Mouse (Mus musculus) embryo, embryonic 10 days (tissue): Measurements from ENCODE around the gene Corin.

Source experiments
- DNase-seq: peaks from one replicate; pipeline ENCODE4 v3.0.0-alpha.2; 2015; ENCODE audit warnings: low spot score

Corin gene

DNA sequence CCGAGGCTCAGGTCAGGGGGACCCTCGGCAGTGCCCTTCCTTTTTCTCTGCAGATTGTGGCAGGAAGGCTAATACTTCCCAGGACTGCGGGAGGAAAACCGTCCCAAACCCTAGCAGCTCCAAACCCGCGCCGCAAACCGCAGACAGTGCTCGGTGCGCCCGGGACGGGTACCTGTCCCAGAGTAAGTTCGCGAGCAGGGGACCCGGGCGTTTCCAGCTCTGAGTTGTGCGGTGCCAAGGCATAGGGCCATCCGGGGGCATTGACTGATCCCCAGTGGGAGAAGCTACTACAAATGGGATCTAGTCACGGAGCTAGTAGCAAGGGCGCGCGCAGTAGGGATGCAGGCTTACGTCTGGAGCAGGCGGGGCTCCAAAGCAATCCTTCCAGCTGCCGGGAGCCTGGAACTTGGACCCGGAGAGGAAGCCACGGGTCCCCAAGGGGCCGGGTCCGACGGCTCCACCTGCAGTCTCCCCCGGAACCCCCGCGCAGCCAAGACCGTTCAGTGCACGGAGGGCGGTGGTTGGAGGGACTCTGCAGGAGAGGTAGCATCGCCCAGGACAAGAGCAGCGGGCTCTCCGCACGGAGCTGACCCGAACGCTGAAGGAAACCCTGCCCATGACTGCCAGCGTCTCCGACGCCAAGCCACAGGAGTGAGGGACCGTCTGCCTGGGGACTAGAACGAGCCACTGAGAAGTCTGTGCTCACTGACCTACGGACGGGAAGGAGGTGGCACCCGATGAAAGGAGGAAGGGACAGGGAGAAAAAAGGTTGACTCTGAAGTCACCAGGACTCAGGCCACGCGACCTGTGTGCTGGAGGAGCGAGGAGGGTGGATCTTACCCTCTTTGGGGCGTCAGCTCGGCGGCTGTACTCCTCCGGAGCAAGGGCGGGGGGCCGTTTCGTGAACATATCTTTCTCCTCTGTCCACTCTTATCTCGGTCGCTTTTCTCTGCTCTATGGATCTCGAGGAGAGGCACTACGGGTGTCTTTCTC, at the start of gene Corin:
Gene Corin (minus strand): TSS at position 943 of the 993 bp plus-strand sequence.
- peak; percentile 40 for DNase-seq

DNA sequence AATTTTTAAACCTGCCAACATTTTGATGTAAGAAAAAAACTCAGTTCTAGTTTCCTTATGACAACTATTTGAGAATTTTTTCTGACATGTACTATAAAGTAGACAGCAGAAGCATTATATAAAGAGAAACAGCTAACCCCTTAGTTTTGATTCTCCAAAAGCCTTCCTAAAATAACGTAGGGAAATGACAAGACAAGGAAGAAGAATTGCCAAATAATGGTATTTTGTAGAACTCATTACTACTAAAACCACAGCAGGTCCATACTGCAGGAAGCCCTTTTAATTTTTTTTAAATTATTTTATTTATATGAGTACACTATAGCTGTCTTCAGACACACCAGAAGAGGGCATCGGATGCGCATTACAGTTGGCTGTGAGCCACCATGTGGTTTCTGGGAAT, 46.9 kb upstream of the Corin start:
- no peak for DNase-seq

DNA sequence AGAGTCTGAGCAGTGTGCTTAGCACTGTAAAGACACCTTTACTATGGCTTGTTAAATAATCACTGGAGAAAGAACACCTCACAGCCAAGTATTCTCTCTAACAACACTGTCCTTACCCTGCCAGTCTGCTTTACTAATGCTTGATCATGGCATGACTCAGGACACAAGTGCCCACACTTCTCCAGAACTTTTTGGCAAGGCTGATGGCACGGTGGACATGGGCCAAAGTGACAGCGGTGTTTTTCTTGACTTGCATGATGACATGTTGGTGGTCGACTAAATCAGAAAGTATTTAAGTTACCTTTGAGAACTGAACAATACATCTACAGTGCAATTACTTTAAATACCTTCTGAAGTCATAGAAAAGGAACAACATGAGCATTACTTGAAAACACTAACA, 24.6 kb upstream of the Corin start:
- DNase-seq = no peak

DNA sequence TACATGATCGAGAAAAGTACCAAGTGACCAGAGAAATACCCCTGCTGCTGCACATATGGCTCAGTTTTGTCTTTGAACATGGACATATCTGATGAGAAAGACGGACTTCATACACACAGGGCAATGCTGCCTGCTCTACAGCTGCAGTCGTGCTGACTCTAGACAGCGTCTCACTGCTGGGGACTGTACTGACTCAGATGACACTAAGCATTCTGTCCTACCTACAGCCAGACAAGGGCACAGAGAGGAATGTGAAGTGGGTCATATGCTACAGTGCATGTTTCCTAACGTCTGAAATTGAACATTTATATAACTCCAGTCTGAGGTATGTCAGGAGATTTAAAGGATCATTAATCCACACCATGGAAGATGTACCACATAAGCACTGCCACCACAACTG, 9.5 kb upstream of the Corin start:
- no peak for DNase-seq

DNA sequence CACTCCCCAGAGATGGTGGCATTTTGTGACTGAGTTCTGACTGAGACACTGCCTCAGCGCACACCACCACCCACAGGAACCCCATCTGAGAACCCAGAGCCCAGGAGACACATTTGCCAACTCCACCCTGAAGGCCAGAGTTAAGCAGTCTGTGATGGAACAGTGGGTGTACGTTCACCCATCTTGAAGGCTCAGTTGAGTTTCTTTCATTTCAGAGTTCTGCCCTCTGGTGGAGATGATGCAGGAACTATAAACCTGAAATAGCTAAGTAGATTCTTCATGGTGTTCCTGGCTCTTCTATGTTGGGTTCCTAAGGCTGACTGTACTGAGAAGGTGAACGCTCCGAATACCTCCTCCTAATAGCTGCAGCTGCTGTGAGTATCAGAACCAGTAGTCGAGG, 1.5 kb upstream of the Corin start:
- peak; percentile 63 for DNase-seq

DNA sequence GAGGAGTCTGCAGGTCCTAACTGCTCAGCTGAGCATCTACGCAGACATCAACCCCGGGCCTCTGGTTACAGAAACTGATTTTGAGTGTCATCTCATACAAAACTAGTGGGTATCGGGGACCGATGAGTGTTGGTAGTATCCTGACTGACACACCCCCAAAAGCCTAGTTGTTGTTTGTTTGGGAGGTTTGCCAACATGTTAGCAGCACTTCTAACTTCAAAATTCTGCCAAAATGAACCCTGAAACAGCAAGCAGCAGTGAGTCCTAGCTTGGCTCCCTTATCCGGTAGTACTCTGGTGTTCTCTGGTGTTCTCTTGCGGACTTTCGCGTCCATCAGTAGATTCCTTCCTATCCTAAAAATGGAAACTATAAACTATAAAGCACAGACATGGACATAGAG, 1.5 kb downstream of the Corin start:
- DNase-seq = no peak

DNA sequence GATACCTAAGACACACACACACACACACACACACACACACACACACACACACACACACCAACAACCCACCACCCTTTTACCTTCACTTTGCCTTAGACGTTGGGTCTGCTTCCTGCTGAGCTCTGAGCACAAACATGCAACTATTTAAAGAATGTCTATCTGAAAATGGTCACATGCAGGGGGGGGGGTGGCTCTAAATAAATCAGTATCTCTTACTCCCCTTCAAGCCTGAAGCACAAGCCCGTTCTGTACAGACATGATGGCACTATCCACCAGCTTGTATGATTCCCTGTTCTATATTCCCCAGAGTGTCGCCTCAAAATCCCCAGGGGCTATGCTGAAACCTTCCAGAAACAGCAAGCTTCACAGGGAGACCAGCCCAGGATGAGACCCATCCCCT, 2.5 kb downstream of the Corin start:
- no peak for DNase-seq

DNA sequence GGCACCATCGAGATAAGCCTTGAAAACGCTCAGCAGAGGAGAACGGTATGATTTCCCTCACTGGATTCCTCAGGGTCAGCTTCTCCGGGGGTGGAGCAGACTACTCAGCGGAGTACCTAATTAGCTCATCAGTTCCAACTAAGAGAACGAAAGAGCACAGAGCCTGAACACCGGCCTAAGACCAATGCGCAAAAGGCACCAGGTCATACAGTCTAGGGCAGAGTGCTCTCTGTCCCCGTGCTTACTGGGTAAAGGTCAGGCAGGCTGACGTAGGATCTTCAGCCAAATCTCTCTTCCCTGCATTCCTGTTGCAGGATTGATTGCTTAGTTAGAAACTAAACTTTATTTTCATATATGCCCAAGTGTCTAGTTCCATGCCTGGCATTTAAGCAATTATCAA, 6.0 kb downstream of the Corin start:
- no peak for DNase-seq

DNA sequence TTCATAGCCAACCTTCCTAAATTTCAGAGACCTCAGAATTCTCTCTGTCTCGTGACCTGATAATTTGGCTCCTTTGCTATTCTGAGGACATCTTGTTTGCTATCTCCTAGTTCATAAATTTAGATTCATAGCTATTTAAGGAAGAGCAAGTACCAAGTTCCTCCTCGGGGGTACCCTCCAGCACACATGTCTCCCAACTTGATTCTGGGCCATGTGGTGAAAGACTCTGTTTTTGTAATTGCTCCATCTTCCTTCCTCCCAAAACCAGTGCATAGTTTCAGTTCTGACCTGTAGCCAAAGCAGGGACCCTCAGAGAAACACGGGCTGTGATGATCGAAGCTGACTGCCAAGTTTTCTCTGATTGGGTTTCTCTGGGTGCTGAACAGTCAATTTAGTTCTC, 7.5 kb downstream of the Corin start:
- no peak for DNase-seq

DNA sequence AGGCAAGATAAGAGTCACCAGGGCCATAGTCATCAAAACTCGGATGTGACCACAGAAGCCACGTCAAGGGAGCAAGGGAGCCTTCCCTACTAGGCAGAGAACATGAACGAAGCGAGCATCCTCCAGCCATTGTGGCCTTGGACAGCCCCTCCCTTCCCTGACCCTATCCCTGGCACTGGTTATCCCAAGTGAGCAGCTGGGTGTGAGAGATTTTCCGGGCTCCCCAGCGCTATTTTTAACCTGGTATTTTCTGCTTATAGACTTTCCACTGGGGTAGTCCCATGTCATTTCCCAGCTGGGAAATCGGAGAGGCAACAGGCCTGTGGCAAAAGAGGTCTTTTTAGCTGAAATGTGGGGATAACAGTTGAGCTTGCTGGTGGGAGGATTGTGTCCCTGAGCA, 10.4 kb downstream of the Corin start:
- DNase-seq = no peak

DNA sequence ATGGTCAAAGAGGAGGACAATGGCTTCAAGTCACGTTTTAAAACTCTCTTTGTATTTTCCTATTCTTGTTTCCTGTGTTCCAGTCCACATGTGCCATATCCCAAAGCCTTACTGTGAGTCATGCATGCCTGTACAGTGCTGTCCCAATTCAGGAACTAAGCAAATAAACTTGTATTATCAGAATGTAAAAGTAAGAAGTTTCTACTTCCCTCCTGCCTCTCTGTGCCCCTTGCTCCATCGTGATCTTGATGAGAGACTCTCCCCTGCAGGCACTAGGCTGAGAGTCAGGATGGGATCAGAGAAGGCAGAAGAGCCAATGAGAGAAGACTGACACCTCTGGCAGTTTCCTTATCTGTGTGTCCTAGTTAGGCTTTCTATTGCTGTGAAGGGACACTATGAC, 13.0 kb downstream of the Corin start:
- DNase-seq = no peak

DNA sequence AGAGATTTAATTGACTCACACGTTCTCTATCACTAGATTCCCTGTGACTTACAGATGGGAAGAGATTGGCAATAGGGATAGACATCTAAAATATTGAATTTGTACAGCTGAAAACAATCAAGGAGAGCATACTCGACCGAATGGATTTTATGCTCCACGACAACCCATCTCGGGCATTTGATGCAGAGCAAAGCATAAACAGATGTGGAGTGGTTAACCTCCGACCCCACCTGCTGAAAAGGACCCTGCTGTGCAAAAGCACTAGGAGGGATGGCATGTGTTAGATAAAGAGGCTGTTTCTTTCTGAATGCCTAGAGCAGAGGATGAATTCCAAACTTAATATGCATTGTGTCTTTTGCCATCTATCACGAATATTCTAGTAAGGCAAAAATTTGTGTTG, 23.8 kb downstream of the Corin start:
- peak; percentile 78 for DNase-seq

DNA sequence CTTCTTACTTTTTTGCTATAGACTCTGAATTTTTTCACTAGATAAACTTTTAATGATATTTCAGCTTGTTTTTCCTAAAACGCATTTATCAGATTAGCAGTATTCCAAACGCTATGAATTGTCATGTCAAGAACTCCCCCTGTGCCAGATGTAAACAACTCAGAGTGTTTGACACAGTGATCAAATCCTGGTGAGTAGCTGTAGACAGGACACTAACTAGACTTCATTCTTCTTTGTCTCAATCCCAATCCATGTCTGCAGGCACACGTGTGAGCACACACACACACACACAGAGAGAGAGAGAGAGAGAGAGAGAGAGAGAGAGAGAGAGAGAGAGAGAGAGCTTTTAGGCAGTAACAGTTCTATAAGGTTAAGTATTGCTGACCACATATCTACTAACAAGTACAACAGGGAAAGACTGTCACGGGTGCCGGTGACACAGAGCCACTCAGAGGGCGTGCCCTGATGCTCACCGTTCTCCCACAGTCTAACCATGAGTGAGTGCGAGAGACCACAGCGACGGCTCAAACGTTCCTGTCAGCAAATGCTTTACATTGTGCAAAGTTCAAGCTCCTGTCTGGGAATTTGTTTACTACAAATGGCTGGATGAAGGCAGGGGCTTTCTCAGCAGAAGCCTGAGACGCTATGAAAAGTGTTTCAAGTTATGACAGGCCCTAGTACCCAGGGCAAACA, 31.8 kb downstream of the Corin start:
- DNase-seq = no peak

DNA sequence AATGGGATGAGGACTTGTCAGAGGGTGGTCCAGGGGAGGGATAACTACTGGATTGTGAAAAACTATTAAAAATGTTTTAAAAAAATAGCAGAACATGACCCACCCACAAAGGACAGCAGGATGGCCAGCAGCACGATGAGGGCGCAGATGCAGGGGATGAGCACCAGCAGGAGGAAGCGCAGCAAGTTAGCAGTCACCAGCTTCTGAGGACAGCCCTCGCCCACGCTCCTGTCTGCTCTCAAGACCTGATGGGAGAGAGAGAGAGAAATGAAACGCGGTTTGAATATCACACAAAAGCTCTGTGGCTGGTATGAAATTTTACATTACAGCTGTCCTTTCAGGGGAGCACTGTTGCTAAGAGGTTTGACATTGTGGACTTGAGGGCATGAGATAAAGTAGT, 32.5 kb downstream of the Corin start:
- DNase-seq = no peak

DNA sequence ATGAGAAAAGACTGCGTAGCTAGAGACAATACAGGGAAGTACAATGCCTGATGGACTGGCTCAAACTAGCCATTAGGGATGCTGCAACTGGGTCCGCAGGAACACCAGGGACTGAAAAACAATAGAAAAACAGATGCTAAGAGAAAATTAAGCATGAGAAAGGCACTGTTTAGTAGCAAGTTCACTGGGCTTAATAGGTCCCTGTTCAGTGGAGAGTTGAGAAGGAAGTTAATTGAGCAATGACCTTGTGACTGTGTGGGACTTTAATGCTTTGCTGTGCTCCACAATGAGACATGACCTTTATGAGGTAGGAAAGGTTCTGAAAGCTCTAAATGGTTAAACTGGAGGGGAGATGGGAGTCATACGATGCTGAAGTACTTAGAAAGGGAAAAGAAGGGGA, 39.3 kb downstream of the Corin start:
- DNase-seq = no peak

DNA sequence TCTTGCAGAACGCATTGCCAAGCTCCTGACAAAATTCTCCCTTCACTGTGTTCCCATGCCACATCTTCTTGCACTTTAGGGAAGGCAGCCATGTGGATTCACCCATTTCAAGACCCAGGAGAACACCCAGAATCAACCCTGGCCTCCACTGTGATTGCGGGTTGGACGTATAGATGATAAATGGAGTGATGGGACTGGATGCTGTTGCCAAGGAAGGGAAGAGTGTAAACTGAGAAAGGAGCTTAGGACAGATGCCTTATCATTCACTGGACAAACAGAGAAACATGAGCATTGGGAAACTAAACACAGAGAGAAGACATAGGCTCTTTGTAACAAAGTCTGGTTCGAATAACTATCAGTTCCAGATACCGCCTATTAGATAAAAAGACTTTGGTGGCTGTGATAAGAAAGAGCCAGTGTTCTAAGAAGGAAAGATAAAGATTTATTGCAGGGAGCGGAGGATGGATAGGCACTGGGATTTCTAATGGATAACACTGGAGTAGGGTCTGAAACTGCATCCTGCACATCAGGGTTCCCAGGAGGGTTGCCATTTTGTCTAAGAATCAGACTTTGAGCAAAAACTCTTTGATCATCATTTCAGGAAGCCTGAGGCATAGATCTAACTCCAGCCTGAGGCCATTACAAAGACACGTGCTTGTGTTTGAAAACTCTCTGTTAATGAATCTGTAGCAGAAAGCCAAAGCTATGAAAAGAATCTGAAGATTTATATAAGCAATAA, 44.7 kb downstream of the Corin start:
- DNase-seq = no peak

DNA sequence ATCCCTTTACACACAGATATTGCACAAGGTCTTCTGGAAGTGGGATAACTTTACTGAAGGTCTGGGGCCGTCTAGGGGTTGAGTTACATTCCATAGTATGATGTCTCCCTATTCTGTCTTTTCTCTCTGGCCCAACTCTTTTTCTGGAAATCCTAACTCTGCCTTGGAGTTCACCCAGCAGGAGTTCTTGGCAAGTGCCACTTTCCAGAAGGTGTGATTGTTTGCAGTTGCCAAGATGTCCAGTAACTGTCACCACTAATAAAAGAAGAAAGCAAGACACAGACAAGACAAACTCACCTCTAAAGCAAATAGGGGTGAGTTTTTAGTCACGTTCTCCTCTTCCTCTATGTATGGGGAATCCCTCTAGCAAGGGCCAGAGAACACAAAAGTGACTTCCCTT, 50.6 kb downstream of the Corin start:
- DNase-seq = no peak

DNA sequence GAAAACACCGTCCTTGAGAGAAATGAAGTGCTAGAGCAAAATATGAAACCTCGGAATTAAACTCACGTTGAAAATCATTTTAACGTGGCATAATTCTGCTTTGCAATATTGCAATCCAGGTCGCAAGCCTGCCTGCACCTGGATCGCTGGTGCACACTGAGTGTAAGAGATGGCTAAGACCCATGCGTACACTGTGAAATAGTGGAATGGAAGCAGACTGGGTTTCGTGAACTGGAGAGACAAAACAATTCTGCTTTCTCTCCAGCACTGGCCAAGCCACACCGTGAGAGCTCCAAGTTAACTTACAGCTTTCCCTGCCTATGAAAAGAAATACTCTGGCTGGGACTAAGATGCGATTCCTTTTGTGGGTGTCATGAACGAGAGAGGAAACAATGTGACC, 51.1 kb downstream of the Corin start:
- DNase-seq = no peak

DNA sequence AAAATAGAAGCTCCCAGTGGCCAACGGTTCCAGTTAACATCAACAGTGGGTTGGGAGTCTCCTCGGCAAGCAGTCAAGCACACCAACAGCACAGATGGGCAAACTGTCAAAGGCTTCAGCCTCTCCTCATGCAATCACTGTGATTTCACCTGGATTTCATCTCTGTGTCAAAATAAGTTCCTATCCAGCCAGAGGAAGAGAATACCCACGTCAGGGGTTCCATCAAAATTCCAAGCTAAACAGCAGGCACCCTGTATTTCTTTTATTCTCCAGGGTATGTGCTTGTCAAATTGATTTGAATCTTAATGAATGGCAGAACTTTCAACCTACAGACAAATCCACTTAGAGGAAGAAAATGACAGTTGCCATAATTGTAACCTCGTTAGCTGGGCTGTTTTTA, 51.5 kb downstream of the Corin start:
- no peak for DNase-seq

DNA sequence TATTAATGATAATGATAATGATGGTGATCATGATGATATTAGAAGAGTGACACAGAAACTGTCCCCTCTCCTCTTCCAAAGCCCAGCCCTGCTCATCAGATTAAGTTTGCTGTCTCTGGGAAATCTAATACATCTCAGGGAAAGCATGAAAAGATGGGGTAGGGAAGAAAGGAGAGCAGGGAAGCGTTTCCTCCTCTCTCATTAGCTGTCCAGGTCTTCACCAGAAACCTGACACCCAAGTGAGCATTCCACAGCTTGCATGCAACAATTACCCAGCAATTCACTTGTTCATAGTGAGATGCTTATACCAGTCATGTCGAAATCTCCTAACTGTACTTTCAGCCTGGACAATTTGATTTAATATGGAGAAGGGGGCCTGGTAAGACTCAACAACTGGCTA, 55.4 kb downstream of the Corin start:
- no peak for DNase-seq

DNA sequence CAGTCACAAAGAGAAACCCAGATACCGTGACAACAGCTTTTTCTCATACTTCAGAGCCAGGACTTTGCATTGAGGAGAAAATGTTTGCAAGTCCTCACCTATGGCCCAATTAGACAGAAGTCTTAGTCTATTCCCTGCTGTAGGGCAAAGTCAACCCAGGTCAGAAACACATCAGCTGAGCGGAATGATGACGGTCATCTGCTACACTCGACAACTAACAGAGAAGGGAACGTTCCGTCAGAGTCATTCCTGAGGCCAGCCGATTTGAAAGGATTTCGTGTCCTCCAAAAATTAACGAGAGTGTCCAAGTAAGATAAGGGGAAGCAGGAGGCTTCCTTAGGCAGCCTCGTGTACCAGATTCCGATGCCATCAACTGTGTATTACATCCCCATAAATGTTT, 58.2 kb downstream of the Corin start:
- DNase-seq = no peak

DNA sequence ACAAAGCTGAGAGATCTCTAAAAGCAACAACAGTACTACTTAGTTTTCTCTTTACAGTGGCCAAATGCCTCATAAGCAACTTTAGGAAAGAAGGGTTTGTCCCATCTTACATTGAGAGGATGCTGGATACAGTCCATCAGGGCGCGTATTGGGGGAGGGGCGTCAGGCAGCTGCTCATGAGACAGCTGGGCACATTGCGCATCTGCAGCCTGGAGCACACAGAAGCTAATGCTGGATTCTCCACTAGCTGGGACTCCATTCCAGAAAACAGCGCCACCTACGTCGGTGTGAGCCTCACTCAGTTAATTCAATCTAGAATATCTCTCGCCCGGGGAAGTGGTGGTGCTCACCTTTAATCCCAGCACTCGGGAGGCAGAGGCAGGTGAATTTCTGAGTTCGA, 60.3 kb downstream of the Corin start:
- peak; percentile 29 for DNase-seq

DNA sequence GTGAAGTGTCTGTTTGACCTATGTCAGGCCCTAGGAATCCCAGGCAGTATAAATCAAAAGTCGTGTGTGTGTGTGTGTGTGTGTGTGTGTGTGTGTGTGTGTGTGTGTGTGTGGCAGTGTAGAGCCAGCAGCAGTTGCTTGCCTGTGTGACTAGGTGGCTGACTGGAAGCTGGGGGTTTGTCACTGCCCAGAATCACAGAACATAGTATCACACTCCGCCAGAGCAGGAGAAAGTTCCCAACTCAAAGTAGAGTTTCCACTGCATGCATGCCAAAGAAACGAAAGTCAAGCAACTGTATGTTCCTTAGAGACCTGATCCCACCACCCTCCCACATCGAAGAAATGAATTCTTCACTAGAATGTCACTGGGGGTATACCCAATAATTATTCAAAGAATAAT, 61.3 kb downstream of the Corin start:
- no peak for DNase-seq
